Mouse (Mus musculus) forebrain, embryonic 10.5 days (tissue): ENCODE results near the gene Asb14. TPM values are rescaled to one million over a fixed set of nuclear protein-coding genes. Genes with fewer than 3 reads are reported as not detected.
"Not testable (repeated sequence)": the region's sequence is repeated elsewhere in the genome, so short reads cannot be mapped to it uniquely, and the experiment has no call there.

Experiments
- DNase-seq: peaks from one replicate; pipeline ENCODE4 v3.0.0-alpha.2; 2017; ENCODE audit warnings: low spot score; ENCODE audit errors: extremely low spot score
- H3K27ac ChIP-seq: fragments of 300-500 bp; sonication (generic); 2 replicates; pipeline ENCODE4 v1.5.1; 2016; ENCODE audit warnings: mild to moderate bottlenecking
- H3K27me3 ChIP-seq: fragments of 300-500 bp; sonication (generic); 2 replicates; pipeline ENCODE4 v1.6.1; 2016; ENCODE audit warnings: mild to moderate bottlenecking; ENCODE audit not compliant: poor library complexity, severe bottlenecking
- H3K36me3 ChIP-seq: fragments of 300-500 bp; sonication (generic); replicated peaks from 2 replicates; pipeline ENCODE4 v1.6.1; 2016; ENCODE audit warnings: mild to moderate bottlenecking, moderate library complexity
- H3K4me1 ChIP-seq: fragments of 300-500 bp; sonication (generic); 2 replicates; pipeline ENCODE4 v1.6.1; 2016
- H3K4me3 ChIP-seq: fragments of 300-500 bp; sonication (generic); 2 replicates; pipeline ENCODE4 v1.5.1; 2016; ENCODE audit warnings: mild to moderate bottlenecking, moderate library complexity
- H3K9me3 ChIP-seq: fragments of 300-500 bp; sonication (generic); 2 replicates; pipeline ENCODE4 v1.6.1; 2016; ENCODE audit warnings: mild to moderate bottlenecking, moderate library complexity
- WGBS: fragments of 180-500 bp; shearing (Covaris S2); methylation state at CpG from one replicate; pipeline ENCODE4 v1.1.7; 2016; 5-methylcytosine and 5-hydroxymethylcytosine counted together
- polyA plus RNA-seq: library from polyadenylated mRNA; unstranded; fragments of >200 nt; fragmentation: Nextera tagmentation; extraction: Ambion mirVana; gene quantifications from 2 replicates; pipeline ENCODE4 v1.2.1, GENCODE M21; 2016

The Asb14 gene
- polyA plus RNA-seq, 1 experiment from 2014 or later = not detected

- WGBS = 86% methylated on average over 4 of the region's 4 CpGs
Measured at GRCm38 (mm10) chr14:26907401-26907800, 13.0 kb downstream of the Asb14 start.

GRCm38 (mm10) chr14:26910461-26910860 is 16.1 kb downstream of the Asb14 start:
- H3K27me3 ChIP-seq, H3K36me3 ChIP-seq, DNase-seq, H3K9me3 ChIP-seq, H3K27ac ChIP-seq, H3K4me1 ChIP-seq, H3K4me3 ChIP-seq: not testable (repeated sequence)
- 50% methylated on average over 9 of the region's 9 CpGs for WGBS

More at GRCm38 (mm10) chr14:26907401-26907800, 13.0 kb downstream of the Asb14 start:
- no peak for DNase-seq
- Histone ChIP-seq H3K36me3 (no peaks in the 10 kb centered on the region), H3K4me1 (no peaks in the 10 kb centered on the region; the same call in 1 of the 2 replicates), H3K27ac (no peak overlapping the region), H3K27me3 (no peaks in the 10 kb centered on the region), H3K9me3 (no peaks in the 10 kb centered on the region), H3K4me3 (no peak overlapping the region)

GRCm38 (mm10) chr14:26911201-26911600 is 16.8 kb downstream of the Asb14 start:
- Histone ChIP-seq H3K4me3 (no peak overlapping the region), H3K27me3 (no peaks in the 10 kb centered on the region), H3K36me3 (no peaks in the 10 kb centered on the region), H3K27ac (no peak overlapping the region), H3K9me3 (no peaks in the 10 kb centered on the region), H3K4me1 (peaks cover 14% of the 10 kb centered on the region)
- DNase-seq = no peak
- 85% methylated on average over 6 of the region's 6 CpGs for WGBS

- 95% methylated on average over 13 of the region's 13 CpGs for WGBS
- H3K36me3 ChIP-seq = no peaks in the 10 kb centered on the region
- H3K4me1 ChIP-seq = peaks cover 14% of the 10 kb centered on the region
- H3K9me3 ChIP-seq = no peaks in the 10 kb centered on the region
- no peak overlapping the region for H3K27ac ChIP-seq
- no peak for DNase-seq
- no peaks in the 10 kb centered on the region for H3K27me3 ChIP-seq
- no peak overlapping the region for H3K4me3 ChIP-seq
Measured at GRCm38 (mm10) chr14:26911826-26912225, 17.5 kb downstream of the Asb14 start.

- peaks cover 14% of the 10 kb centered on the region for H3K4me1 ChIP-seq
- no peak for DNase-seq
- peaks cover 4% of the 10 kb centered on the region for H3K36me3 ChIP-seq
- no peak overlapping the region for H3K27ac ChIP-seq
- no peak overlapping the region for H3K4me3 ChIP-seq
- 72% methylated on average over 9 of the region's 9 CpGs for WGBS
- H3K27me3 ChIP-seq = no peaks in the 10 kb centered on the region
- H3K9me3 ChIP-seq = no peaks in the 10 kb centered on the region
Measured at GRCm38 (mm10) chr14:26913681-26914268, 19.4 kb downstream of the Asb14 start.

- Histone ChIP-seq H3K4me1 (0 out of 2 replicates have a peak, but pooled peaks cover 7% of the 10 kb centered on the region), H3K27ac (no peak overlapping the region)
- 91% methylated on average over 3 of the region's 3 CpGs for WGBS
Measured at GRCm38 (mm10) chr14:26919310-26919709, 25.0 kb downstream of the Asb14 start.

GRCm38 (mm10) chr14:26923702-26924421 is 29.5 kb downstream of the Asb14 start:
- WGBS = 93% methylated on average over 5 of the region's 5 CpGs
- Histone ChIP-seq H3K27ac (no peak overlapping the region), H3K4me3 (no peak overlapping the region), H3K27me3 (no peaks in the 10 kb centered on the region), H3K9me3 (no peaks in the 10 kb centered on the region), H3K4me1 (no peaks in the 10 kb centered on the region), H3K36me3 (peaks cover 59% of the 10 kb centered on the region)
- no peak for DNase-seq

More at GRCm38 (mm10) chr14:26919310-26919709, 25.0 kb downstream of the Asb14 start:
- H3K27me3 ChIP-seq = no peaks in the 10 kb centered on the region
- no peak for DNase-seq
- H3K36me3 ChIP-seq = peaks cover 41% of the 10 kb centered on the region
- H3K4me3 ChIP-seq = no peak overlapping the region
- no peaks in the 10 kb centered on the region for H3K9me3 ChIP-seq

GRCm38 (mm10) chr14:26934891-26935290 is 40.5 kb downstream of the Asb14 start:
- WGBS = 87% methylated on average over 3 of the region's 3 CpGs
- no peaks in the 10 kb centered on the region for H3K9me3 ChIP-seq
- peaks cover 34% of the 10 kb centered on the region for H3K36me3 ChIP-seq
- no peaks in the 10 kb centered on the region for H3K4me1 ChIP-seq
- H3K27me3 ChIP-seq = no peaks in the 10 kb centered on the region
- DNase-seq = no peak
- H3K27ac ChIP-seq = no peak overlapping the region
- H3K4me3 ChIP-seq = no peak overlapping the region

GRCm38 (mm10) chr14:26935558-26935957 is 41.2 kb downstream of the Asb14 start:
- H3K36me3 ChIP-seq = peaks cover 39% of the 10 kb centered on the region
- H3K27me3 ChIP-seq = no peaks in the 10 kb centered on the region
- no peak overlapping the region for H3K4me3 ChIP-seq
- no peaks in the 10 kb centered on the region for H3K9me3 ChIP-seq
- no peak overlapping the region for H3K27ac ChIP-seq
- WGBS = 94% methylated on average over 4 of the region's 4 CpGs
- H3K4me1 ChIP-seq = no peaks in the 10 kb centered on the region
- no peak for DNase-seq

- not testable (repeated sequence) for H3K4me3 ChIP-seq, H3K4me1 ChIP-seq, H3K9me3 ChIP-seq, DNase-seq, H3K27ac ChIP-seq, H3K27me3 ChIP-seq
- WGBS = 85% methylated on average over 2 of the region's 2 CpGs
- peaks cover 53% of the 10 kb centered on the region for H3K36me3 ChIP-seq
Measured at GRCm38 (mm10) chr14:26956139-26956538, 61.8 kb downstream of the Asb14 start.

- no peak overlapping the region for H3K4me3 ChIP-seq
- no peak overlapping the region for H3K27ac ChIP-seq
- H3K36me3 ChIP-seq = peaks cover 53% of the 10 kb centered on the region
- no peaks in the 10 kb centered on the region for H3K9me3 ChIP-seq
- no peak for DNase-seq
- WGBS = 89% methylated on average over 1 of the region's 1 CpGs
- H3K27me3 ChIP-seq = no peaks in the 10 kb centered on the region
- H3K4me1 ChIP-seq = no peaks in the 10 kb centered on the region
Measured at GRCm38 (mm10) chr14:26960518-26960917, 66.2 kb downstream of the Asb14 start.
